ENCODE assay signal across 14 mouse cellular contexts in the genomic region with DNA sequence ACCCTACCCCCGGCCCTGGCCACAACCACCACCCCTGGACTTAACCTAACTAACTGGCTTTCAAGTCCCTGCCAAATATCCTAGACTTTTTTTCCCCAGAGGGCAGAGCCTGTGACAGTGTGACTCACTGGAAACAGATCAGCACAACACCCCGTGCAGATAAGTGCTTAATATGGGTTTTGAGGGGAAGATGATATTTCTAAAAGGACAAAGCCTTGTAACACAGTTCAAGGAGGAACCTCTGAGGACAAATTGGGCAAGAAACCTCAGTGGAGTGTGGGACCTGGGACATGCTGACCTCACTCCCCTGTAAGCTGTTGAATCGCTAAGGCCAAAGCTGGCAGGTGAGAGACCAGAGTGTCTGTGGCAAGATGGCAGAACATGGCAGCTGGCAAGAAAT. TPM values are rescaled to one million over a fixed set of nuclear protein-coding genes. Genes with fewer than 3 reads are reported as not detected.
DNase-seq lines count a peak whose midpoint lies in the region; ATAC-seq lines count a peak whose summit lies in the region.
"Had no signal": no experiment of that assay in that cellular context is flagged by ENCODE, and none has a peak within 500 bp of the region (broad histone marks: within the 10 kb centered on the region; RNA-seq: fewer than 3 reads in every experiment).

No protein-coding gene starts in this region.

- peak overlapping the region; percentile 65 for H3K4me2 ChIP-seq in hindbrain, embryonic 13.5 days
- no peak overlapping the region for H3K4me2 ChIP-seq in hindbrain, embryonic 11.5 days (replicated peaks; ENCODE audit: low read depth, low read length)
- peak overlapping the region; percentile 65 for H3K4me2 ChIP-seq in hindbrain, embryonic 16.5 days (ENCODE audit: low read length)
- peak overlapping the region; percentile 61 for H3K4me2 ChIP-seq in neural tube, embryonic 14.5 days (ENCODE audit: low read depth, low read length)
- H3K4me2 ChIP-seq: embryonic facial prominence, embryonic 15.5 days; liver, embryonic 15.5 days had no signal

- H3K9me3 ChIP-seq in hindbrain, embryonic 13.5 days = no peaks in the 10 kb centered on the region
- no peaks in the 10 kb centered on the region for H3K9me3 ChIP-seq in hindbrain, embryonic 11.5 days (ENCODE audit: control insufficient read depth, low read length)
- H3K9me3 ChIP-seq in hindbrain, embryonic 16.5 days (ENCODE audit: control insufficient read depth, low read length) = no peaks in the 10 kb centered on the region
- no peaks in the 10 kb centered on the region for H3K9me3 ChIP-seq in neural tube, embryonic 14.5 days (ENCODE audit: control insufficient read depth, low read length)
- H3K9me3 ChIP-seq: embryonic facial prominence, embryonic 15.5 days; liver, embryonic 15.5 days had no signal

- DNase-seq in hindbrain, embryonic 11.5 days (ENCODE audit: low spot score) = no peak
- peak; percentile 13 for DNase-seq in brain, adult 2 months (ENCODE audit: low read depth, low spot score)
- no peak for DNase-seq in T-cell, adult 2 months (ENCODE audit: low spot score)
- no peak for DNase-seq in heart, postnatal 4 days
- DNase-seq: cerebellum, adult 18-20 months; gastrocnemius, postnatal 36 days had no signal

- H3K4me1 ChIP-seq in hindbrain, embryonic 13.5 days (replicated peaks) = peaks cover 23% of the 10 kb centered on the region
- H3K4me1 ChIP-seq in hindbrain, embryonic 11.5 days (replicated peaks; ENCODE audit: control insufficient read depth, insufficient read depth, low read length) = no peaks in the 10 kb centered on the region
- H3K4me1 ChIP-seq in hindbrain, embryonic 16.5 days (ENCODE audit: control insufficient read depth, insufficient read depth, low read depth, low read length) = peaks cover 11% of the 10 kb centered on the region
- H3K4me1 ChIP-seq in neural tube, embryonic 14.5 days (ENCODE audit: control insufficient read depth, insufficient read depth, low read length) = peaks cover 5% of the 10 kb centered on the region; the same call in 1 of the 2 replicates
- H3K4me1 ChIP-seq: embryonic facial prominence, embryonic 15.5 days; liver, embryonic 15.5 days had no signal

- H3K36me3 ChIP-seq in hindbrain, embryonic 13.5 days = no peaks in the 10 kb centered on the region
- H3K36me3 ChIP-seq in hindbrain, embryonic 11.5 days (ENCODE audit: control insufficient read depth, insufficient read depth, low read length) = no peaks in the 10 kb centered on the region
- no peaks in the 10 kb centered on the region for H3K36me3 ChIP-seq in hindbrain, embryonic 16.5 days (ENCODE audit: control insufficient read depth, insufficient read depth, low read length)
- no peaks in the 10 kb centered on the region for H3K36me3 ChIP-seq in neural tube, embryonic 14.5 days (ENCODE audit: control insufficient read depth, insufficient read depth, low read length)
- H3K36me3 ChIP-seq: embryonic facial prominence, embryonic 15.5 days; liver, embryonic 15.5 days had no signal

- peak overlapping the region; percentile 24; the same call in 1 of the 2 replicates for H3K9ac ChIP-seq in hindbrain, embryonic 13.5 days
- no peak overlapping the region for H3K9ac ChIP-seq in hindbrain, embryonic 11.5 days (ENCODE audit: low read depth, low read length)
- H3K9ac ChIP-seq in hindbrain, embryonic 16.5 days (ENCODE audit: low read depth, low read length) = no peak overlapping the region
- H3K9ac ChIP-seq in neural tube, embryonic 14.5 days (replicated peaks; ENCODE audit: low read depth, low read length) = no peak overlapping the region
- H3K9ac ChIP-seq: embryonic facial prominence, embryonic 15.5 days; liver, embryonic 15.5 days had no signal

- no peak for ATAC-seq in hindbrain, embryonic 13.5 days (ENCODE audit: low FRiP score)
- ATAC-seq in hindbrain, embryonic 11.5 days (ENCODE audit: low FRiP score) = no peak
- ATAC-seq in hindbrain, embryonic 16.5 days = no peak
- no peak for ATAC-seq in neural tube, embryonic 14.5 days (ENCODE audit: low read depth)
- ATAC-seq: Patski had no signal

- H3K4me3 ChIP-seq in hindbrain, embryonic 13.5 days = peak overlapping the region; percentile 52
- H3K4me3 ChIP-seq in hindbrain, embryonic 11.5 days (ENCODE audit: low read depth, low read length) = no peak overlapping the region
- peak overlapping the region; percentile 4; the same call in 1 of the 2 replicates for H3K4me3 ChIP-seq in hindbrain, embryonic 16.5 days (ENCODE audit: low read length)
- peak overlapping the region; percentile 48; the same call in 1 of the 2 replicates for H3K4me3 ChIP-seq in neural tube, embryonic 14.5 days (ENCODE audit: low read depth, low read length)
- H3K4me3 ChIP-seq: embryonic facial prominence, embryonic 15.5 days; liver, embryonic 15.5 days; myocyte had no signal

- H3K27me3 ChIP-seq in hindbrain, embryonic 13.5 days = no peaks in the 10 kb centered on the region
- no peaks in the 10 kb centered on the region for H3K27me3 ChIP-seq in hindbrain, embryonic 11.5 days (ENCODE audit: control insufficient read depth, insufficient read depth, low read length)
- no peaks in the 10 kb centered on the region for H3K27me3 ChIP-seq in hindbrain, embryonic 16.5 days (replicated peaks; ENCODE audit: control insufficient read depth, insufficient read depth, low read length)
- H3K27me3 ChIP-seq in neural tube, embryonic 14.5 days (ENCODE audit: control insufficient read depth, insufficient read depth, low read length) = no peaks in the 10 kb centered on the region
- H3K27me3 ChIP-seq: Patski had no signal

- WGBS in hindbrain, embryonic 13.5 days = 79% methylated on average over 3 of the region's 3 CpGs
- WGBS in hindbrain, embryonic 11.5 days = 75% methylated on average over 3 of the region's 3 CpGs
- WGBS in hindbrain, embryonic 16.5 days = 85% methylated on average over 3 of the region's 3 CpGs
- 83% methylated on average over 3 of the region's 3 CpGs for WGBS in neural tube, embryonic 14.5 days

- no peak overlapping the region for H3K27ac ChIP-seq in hindbrain, embryonic 13.5 days
- no peak overlapping the region for H3K27ac ChIP-seq in hindbrain, embryonic 11.5 days (ENCODE audit: low read depth, low read length)
- no peak overlapping the region for H3K27ac ChIP-seq in hindbrain, embryonic 16.5 days (ENCODE audit: low read depth, low read length)
- H3K27ac ChIP-seq in neural tube, embryonic 14.5 days (ENCODE audit: low read depth, low read length) = no peak overlapping the region
- H3K27ac ChIP-seq: embryonic facial prominence, embryonic 15.5 days; kidney, postnatal 0 days; liver, embryonic 15.5 days had no signal

RNA-seq across cellular contexts. Expression of a gene that starts 2.6 kb away (rescaled TPM):
- polyA plus RNA-seq in hindbrain, embryonic 13.5 days (2015; fragmentation: Nextera tagmentation; extraction: Ambion mirVana) = 86.1 and 94.1 TPM in 2 replicates
- 31.6 and 32.9 TPM in 2 replicates for polyA plus RNA-seq in hindbrain, embryonic 11.5 days (2014; fragmentation: Nextera tagmentation; extraction: Ambion mirVana)
- polyA plus RNA-seq in hindbrain, embryonic 16.5 days (2015; fragmentation: Nextera tagmentation; extraction: Ambion mirVana) = 88.5 and 98.7 TPM in 2 replicates
- 101 and 108 TPM in 2 replicates for polyA plus RNA-seq in neural tube, embryonic 14.5 days (2014; fragmentation: Nextera tagmentation; extraction: Ambion mirVana)
- total RNA-seq in heart, postnatal 4 days (2021) = 1 to 10 TPM; 1.1 to 1.6 TPM
- total RNA-seq: gastrocnemius, postnatal 36 days had no signal

RNA-seq across cellular contexts. Expression of a gene that starts 8.3 kb away (rescaled TPM):
- 43.1 and 45.7 TPM in 2 replicates for polyA plus RNA-seq in hindbrain, embryonic 13.5 days (2015; fragmentation: Nextera tagmentation; extraction: Ambion mirVana)
- polyA plus RNA-seq in hindbrain, embryonic 11.5 days (2014; fragmentation: Nextera tagmentation; extraction: Ambion mirVana) = 63.6 and 78.5 TPM in 2 replicates
- 42.1 and 45.1 TPM in 2 replicates for polyA plus RNA-seq in hindbrain, embryonic 16.5 days (2015; fragmentation: Nextera tagmentation; extraction: Ambion mirVana)
- 33.5 and 42.2 TPM in 2 replicates for polyA plus RNA-seq in neural tube, embryonic 14.5 days (2014; fragmentation: Nextera tagmentation; extraction: Ambion mirVana)
- total RNA-seq in heart, postnatal 4 days (2021) = 10 to 100 TPM; 97.9 TPM

RNA-seq across cellular contexts. Expression of a gene that starts 58.7 kb away (rescaled TPM):
- 0.69 and 0.84 TPM in 2 replicates for polyA plus RNA-seq in hindbrain, embryonic 13.5 days (2015; fragmentation: Nextera tagmentation; extraction: Ambion mirVana)
- polyA plus RNA-seq in hindbrain, embryonic 11.5 days (2014; fragmentation: Nextera tagmentation; extraction: Ambion mirVana) = 1.9 and 2.3 TPM in 2 replicates
- polyA plus RNA-seq in hindbrain, embryonic 16.5 days (2015; fragmentation: Nextera tagmentation; extraction: Ambion mirVana) = 0.35 and 0.82 TPM in 2 replicates
- polyA plus RNA-seq in neural tube, embryonic 14.5 days (2014; fragmentation: Nextera tagmentation; extraction: Ambion mirVana) = 0.24 and 1.1 TPM in 2 replicates
- total RNA-seq in heart, postnatal 4 days (2021) = 10 to 100 TPM; 25.7 to 32.4 TPM
